Mouse (Mus musculus) cerebellum, adult 9-10 months (tissue): Measurements from ENCODE around the gene Miox.

Experiments used
- DNase-seq: peaks from one replicate; pipeline ENCODE4 v3.0.0; 2022

The Miox gene

GRCm38 (mm10) chr15:89334271-89334670 is at the start of gene Miox:
Gene Miox, plus strand, starts transcription at chr15:89334398.
- DNase-seq = no peak

- peak; percentile 79 for DNase-seq
These were observed 49.2 kb upstream of the Miox start for GRCm38 (mm10) chr15:89285004-89285403.

- DNase-seq = no peak
These were observed 48.7 kb upstream of the Miox start for GRCm38 (mm10) chr15:89285478-89285877.

GRCm38 (mm10) chr15:89286114-89286513 is 48.1 kb upstream of the Miox start:
- no peak for DNase-seq

GRCm38 (mm10) chr15:89286582-89286981 is 47.6 kb upstream of the Miox start:
- no peak for DNase-seq

- DNase-seq = no peak
These were observed 45.9 kb upstream of the Miox start for GRCm38 (mm10) chr15:89288227-89288767.

GRCm38 (mm10) chr15:89289455-89289854 is 44.7 kb upstream of the Miox start:
- no peak for DNase-seq

GRCm38 (mm10) chr15:89291521-89291920 is 42.7 kb upstream of the Miox start:
- DNase-seq = no peak

GRCm38 (mm10) chr15:89292795-89293194 is 41.4 kb upstream of the Miox start:
- no peak for DNase-seq

GRCm38 (mm10) chr15:89293778-89294177 is 40.4 kb upstream of the Miox start:
- DNase-seq = no peak

- no peak for DNase-seq
These were observed 38.5 kb upstream of the Miox start for GRCm38 (mm10) chr15:89295580-89296165.

GRCm38 (mm10) chr15:89296465-89296864 is 37.7 kb upstream of the Miox start:
- no peak for DNase-seq

- DNase-seq = no peak
These were observed 36.5 kb upstream of the Miox start for GRCm38 (mm10) chr15:89297695-89298094.

- DNase-seq = no peak
These were observed 34.0 kb upstream of the Miox start for GRCm38 (mm10) chr15:89300180-89300579.

- no peak for DNase-seq
These were observed 33.6 kb upstream of the Miox start for GRCm38 (mm10) chr15:89300600-89300999.

- no peak for DNase-seq
These were observed 28.2 kb upstream of the Miox start for GRCm38 (mm10) chr15:89305966-89306365.

GRCm38 (mm10) chr15:89307461-89307860 is 26.7 kb upstream of the Miox start:
- DNase-seq = no peak

GRCm38 (mm10) chr15:89308406-89309139 is 25.6 kb upstream of the Miox start:
- peak; percentile 73 for DNase-seq

- peak; percentile 77 for DNase-seq
These were observed 24.2 kb upstream of the Miox start for GRCm38 (mm10) chr15:89309962-89310498.

- no peak for DNase-seq
These were observed 20.8 kb upstream of the Miox start for GRCm38 (mm10) chr15:89313359-89313758.

GRCm38 (mm10) chr15:89314107-89314506 is 20.1 kb upstream of the Miox start:
- DNase-seq = no peak

- DNase-seq = peak; percentile 72
These were observed 19.5 kb upstream of the Miox start for GRCm38 (mm10) chr15:89314511-89315189.

GRCm38 (mm10) chr15:89315190-89315731 is 18.9 kb upstream of the Miox start, which contains the start of gene Sbf1:
Gene Sbf1, minus strand, starts transcription at chr15:89315311.
- DNase-seq = peak; percentile 99
